Mouse (Mus musculus) adrenal gland, postnatal 10 days (tissue): ENCODE measurements at regions not wholly inside any gene's neighbourhood (a gene's known extent, or its start where the extent isn't known, plus 50 kb on each side); places are given as distances from the start of the nearest gene placed in this dataset. TPM values are rescaled to one million over a fixed set of nuclear protein-coding genes. Genes with fewer than 3 reads are reported as not detected.

ENCODE experiments used
- DNase-seq: peaks from one replicate; pipeline ENCODE4 v3.0.0; 2021; ENCODE audit warnings: mixed read lengths
- microRNA-seq: library from miRNA; unstranded; fragments of <30 nt; microRNA quantifications from one replicate; pipeline ENCODE4 v1.2.0, GENCODE M21; 2021

- no peak for DNase-seq
These were observed 89.7 kb upstream of the Runx1 start for GRCm38 (mm10) chr16:92915651-92916050.

DNA sequence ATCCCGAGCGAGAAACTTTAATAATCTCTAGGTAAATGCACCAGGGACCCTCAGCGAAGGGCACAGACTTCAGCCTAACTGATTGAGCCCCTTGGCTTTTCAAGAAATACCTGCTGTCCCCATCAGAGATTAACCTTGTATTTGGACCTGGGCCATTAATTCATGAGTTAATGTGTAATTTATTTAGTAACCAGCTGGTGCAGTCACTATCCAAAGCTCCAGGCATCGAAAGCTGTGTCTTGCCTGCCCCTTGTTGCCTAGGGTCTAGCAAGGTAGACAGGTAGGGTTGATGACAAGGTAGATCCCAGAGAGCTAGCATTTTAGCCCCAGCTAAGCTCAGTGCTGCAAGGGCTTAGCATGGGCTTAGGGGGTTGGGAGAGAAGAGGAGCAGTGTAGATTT is 80.9 kb upstream of the Runx1 start:
- DNase-seq: no peak

DNA sequence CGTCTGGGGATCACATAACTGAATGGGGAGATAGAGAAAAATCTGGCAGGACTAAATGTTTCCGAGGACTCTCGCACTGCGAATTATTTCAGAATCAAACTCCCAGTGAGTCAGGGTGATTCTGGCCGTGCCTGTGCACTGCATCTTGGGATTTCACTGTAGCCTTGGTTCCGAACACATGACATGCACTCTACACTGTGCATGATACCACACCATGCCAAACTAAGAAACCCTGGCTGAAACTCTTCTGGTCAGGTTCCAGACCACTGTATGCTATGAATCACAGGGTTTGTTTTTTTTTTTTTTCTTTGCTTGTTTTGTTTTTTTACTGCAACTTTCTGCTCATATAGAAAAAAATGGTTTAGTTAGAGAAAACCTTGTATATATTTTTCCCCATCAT is 79.7 kb upstream of the Runx1 start:
- DNase-seq: peak; percentile 7

- DNase-seq: no peak
These were observed 78.0 kb upstream of the Runx1 start for GRCm38 (mm10) chr16:92903892-92904473.

GRCm38 (mm10) chr16:92903486-92903885 is 77.5 kb upstream of the Runx1 start:
- no peak for DNase-seq

DNA sequence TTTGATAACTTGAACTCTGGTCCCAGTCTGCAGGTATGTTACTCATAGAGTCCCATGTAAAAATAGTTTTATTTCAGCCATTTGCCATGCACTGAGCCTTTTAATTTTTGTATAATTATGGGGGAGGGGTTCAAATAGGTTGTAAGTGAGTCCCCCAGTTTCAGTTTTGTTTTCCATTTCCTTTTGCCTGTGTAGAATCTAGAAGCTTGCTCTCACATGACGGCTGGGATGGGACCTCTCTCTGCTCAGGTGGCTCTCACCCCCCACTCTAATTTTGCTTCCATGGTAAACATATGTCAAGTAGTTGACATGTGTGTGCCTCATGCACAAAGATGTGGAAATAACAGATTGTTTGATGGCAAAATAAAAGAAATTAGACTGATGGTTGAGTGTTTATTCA is 73.8 kb upstream of the Runx1 start:
- no peak for DNase-seq

DNA sequence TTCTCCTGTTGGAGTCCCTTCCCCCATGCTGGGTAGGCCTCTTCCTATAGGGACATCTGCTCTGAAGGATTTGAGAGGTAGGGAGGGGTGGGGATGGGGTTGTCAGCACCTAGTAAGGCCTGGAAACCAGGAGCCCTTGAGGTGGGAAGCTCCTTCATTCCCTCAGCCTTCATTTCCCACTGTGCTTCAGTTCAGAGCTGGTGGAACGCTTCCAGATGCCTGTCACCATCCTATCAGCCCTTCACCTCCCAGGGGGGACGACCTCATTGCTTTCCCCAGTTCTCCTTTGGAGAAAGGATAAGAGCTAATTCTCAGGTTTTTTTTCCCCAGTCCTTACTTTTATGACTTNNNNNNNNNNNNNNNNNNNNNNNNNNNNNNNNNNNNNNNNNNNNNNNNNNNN is 65.8 kb upstream of the Runx1 start:
- DNase-seq: no peak

DNA sequence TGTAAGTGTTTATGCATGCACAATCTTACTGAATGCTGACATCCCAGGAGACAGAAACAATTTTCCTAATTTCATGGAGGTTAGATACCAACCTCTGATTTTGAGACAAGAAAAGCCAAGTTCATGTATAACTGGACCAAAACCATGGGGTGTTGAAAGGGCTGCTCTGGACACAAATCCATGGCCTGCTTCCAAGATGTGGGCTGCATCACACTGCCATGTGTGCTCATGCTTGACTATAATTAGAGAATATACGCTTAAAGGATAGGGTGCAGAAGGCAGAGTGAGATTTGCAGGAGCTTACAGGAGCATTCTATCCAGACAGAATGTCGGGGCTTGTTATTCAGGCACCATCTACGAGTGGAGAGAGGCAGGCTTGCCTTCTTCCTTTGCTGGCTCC is 64.8 kb upstream of the Runx1 start:
- DNase-seq: no peak

GRCm38 (mm10) chr16:92889537-92889936 is 63.6 kb upstream of the Runx1 start:
- no peak for DNase-seq

DNA sequence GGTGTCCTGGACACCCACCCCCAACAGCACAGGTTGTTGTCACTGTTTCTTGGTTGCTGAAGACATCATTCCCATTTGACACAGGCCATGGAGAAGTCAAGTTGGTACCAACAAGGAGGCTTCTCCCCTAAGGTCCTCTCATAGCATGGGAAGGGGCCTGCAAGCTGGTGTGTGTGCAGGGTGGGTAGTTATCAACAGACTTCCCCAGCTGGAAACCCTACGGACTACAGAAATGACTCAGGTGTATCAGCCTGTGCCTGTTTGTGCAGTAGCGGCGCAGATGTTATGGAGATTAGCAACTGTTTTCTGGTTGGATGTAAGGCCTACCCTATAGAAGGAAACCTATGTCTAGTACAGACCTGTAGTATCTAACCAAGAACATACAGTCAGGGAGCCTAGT is 60.3 kb upstream of the Runx1 start:
- DNase-seq: no peak

DNA sequence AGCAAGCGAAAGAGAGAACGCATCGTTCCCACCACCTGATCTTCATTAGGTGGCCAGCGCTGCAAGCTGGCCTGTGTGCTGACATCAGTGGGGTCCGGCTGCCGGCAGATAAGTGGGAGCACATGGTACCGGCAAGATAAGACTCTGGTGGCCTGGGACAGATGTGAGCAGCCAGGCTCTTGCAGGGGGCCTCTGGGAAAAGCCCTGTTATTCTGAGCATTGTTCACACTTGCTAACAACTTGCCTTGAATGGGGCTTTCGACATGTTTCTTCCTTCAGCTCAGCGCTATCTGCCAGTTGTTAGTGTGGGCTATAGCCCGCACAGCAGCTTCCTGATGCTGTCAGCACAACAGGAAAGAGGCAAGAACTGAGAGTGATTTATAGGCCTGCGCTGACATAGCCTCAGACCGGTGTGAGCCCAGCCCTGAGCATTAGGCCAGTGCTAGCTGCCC is 57.9 kb upstream of the Runx1 start:
- DNase-seq: no peak

DNA sequence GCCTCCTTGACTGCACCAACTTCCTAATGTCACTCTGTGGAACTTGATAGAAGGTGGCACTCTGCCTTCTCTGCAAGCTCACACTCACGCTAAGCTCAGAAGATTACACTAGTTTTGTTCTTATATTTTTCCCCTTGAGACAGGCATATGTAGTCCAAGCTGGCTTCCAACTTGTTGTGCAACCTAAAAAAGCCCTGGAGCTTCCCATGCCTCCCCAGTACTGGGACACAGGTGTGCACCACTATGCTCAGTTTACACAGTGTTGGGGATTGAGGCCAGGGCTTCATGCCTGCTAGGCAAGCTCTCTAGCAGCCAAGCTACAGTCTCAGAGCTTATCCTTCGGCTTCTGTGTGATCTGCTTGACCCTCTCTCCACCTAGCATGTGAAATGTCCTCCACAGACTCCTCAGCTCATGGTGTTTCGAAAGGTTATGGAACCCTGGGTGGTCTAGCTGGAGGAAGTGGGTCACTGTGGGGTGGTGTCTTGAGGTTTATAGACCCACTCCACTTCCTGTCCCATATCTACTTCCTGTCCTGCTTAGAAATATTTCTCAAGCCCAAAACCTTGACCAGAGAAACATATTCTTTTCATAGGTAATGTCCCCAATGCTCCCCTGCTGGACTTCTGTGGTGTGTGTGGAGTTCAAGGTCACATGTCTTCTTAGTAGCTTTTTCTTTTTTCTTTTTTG is 54.6 kb upstream of the Runx1 start:
- DNase-seq: no peak

- no peak for DNase-seq
These were observed 52.1 kb upstream of the Runx1 start for GRCm38 (mm10) chr16:92878081-92878480.

Small RNA genes in the stretch of these regions (microRNA-seq; reads per million reads assigned to microRNA genes)
- gene Gm28003 (not detected), gene Mir802 (9.7 reads per million, percentile 16 among the genes with 10 or more reads in this experiment)
